Mouse (Mus musculus): ENCODE results near the gene Ubtf.

- no peak for TF ChIP-seq CTCF (IDR thresholded peaks at IDR 0.05; ENCODE audit: control insufficient read depth, insufficient read depth, insufficient replicate concordance, low read depth, low read length)
- no peak for TF ChIP-seq POLR2A (IDR thresholded peaks at IDR 0.05; ENCODE audit: control insufficient read depth, low read depth, low read length)
Observed at GRCm38 (mm10) chr11:102327250-102327649, 7.7 kb upstream of the Ubtf start.
